Mouse (Mus musculus) adrenal gland, adult 2 months (tissue): ENCODE data around the gene Pf4. TPM values are rescaled to one million over a fixed set of nuclear protein-coding genes. Genes with fewer than 3 reads are reported as not detected.

Experiments used
- DNase-seq: peaks from one replicate; pipeline ENCODE4 v3.0.0; 2021
- long read RNA-seq: library from polyadenylated mRNA; stranded (forward); transcript quantifications from one replicate; pipeline ENCODE4 v2.0.0, GENCODE M21; 2021
- polyA plus RNA-seq: library from polyadenylated mRNA; depleted of rRNA; stranded (reverse); fragments of >200 nt; gene quantifications from 2 replicates; pipeline ENCODE4 v1.2.3, GENCODE M21; 2012; rRNA removed
- total RNA-seq, 2 experiments: library from RNA; stranded (reverse); gene quantifications; 2 replicates each; pipeline ENCODE4 v1.2.3; 2021

Gene Pf4
- 10 to 100 TPM in 1 of 2 experiments, 1 to 10 TPM in 1; 9.5 to 17.8 TPM for total RNA-seq
- 9.5 and 17.9 TPM in 2 replicates for polyA plus RNA-seq
- long read RNA-seq, transcript Pf4-201 (3 exons, 588 nt) = major isoform, 9 of 9 reads
- long read RNA-seq, partial matches to known transcripts = 0 of 9 reads
- long read RNA-seq, other reads (novel, unspliced or antisense) = 0 of 9 reads

GRCm38 (mm10) chr5:90771880-90772653 is at the start of gene Pf4:
Pf4 (plus strand) TSS chr5:90772435.
- peak; percentile 47 for DNase-seq

GRCm38 (mm10) chr5:90722656-90723055 is 49.6 kb upstream of the Pf4 start:
- DNase-seq = no peak

- DNase-seq = no peak
Observed at GRCm38 (mm10) chr5:90728254-90728653, 44.0 kb upstream of the Pf4 start.

- peak; percentile 3 for DNase-seq
Observed at GRCm38 (mm10) chr5:90731480-90731879, 40.8 kb upstream of the Pf4 start.

- peak; percentile 3 for DNase-seq
Observed at GRCm38 (mm10) chr5:90742029-90742428, 30.2 kb upstream of the Pf4 start.

GRCm38 (mm10) chr5:90753934-90754333 is 18.3 kb upstream of the Pf4 start:
- DNase-seq = no peak

GRCm38 (mm10) chr5:90758020-90758605 is 14.1 kb upstream of the Pf4 start:
- DNase-seq = no peak

GRCm38 (mm10) chr5:90759077-90760065 is 12.9 kb upstream of the Pf4 start, which contains the start of gene Cxcl5:
Cxcl5 (plus strand) TSS chr5:90759360.
- no peak for DNase-seq

GRCm38 (mm10) chr5:90760303-90760702 is 11.9 kb upstream of the Pf4 start:
- DNase-seq = no peak

- DNase-seq = no peak
Observed at GRCm38 (mm10) chr5:90760844-90761243, 11.4 kb upstream of the Pf4 start.

GRCm38 (mm10) chr5:90761834-90762233 is 10.4 kb upstream of the Pf4 start:
- no peak for DNase-seq

- no peak for DNase-seq
Observed at GRCm38 (mm10) chr5:90763912-90764665, 8.1 kb upstream of the Pf4 start.

- DNase-seq = no peak
Observed at GRCm38 (mm10) chr5:90765821-90766606, 6.2 kb upstream of the Pf4 start.

GRCm38 (mm10) chr5:90768218-90768617 is 4.0 kb upstream of the Pf4 start, which contains the start of gene Ppbp:
Ppbp (plus strand) TSS chr5:90768518.
- DNase-seq = no peak

GRCm38 (mm10) chr5:90771369-90771768 is 866 bp upstream of the Pf4 start:
- DNase-seq = no peak

- DNase-seq = no peak
Observed at GRCm38 (mm10) chr5:90775562-90775961, 3.3 kb downstream of the Pf4 start.

- DNase-seq = no peak
Observed at GRCm38 (mm10) chr5:90777621-90778020, 5.4 kb downstream of the Pf4 start.

GRCm38 (mm10) chr5:90778856-90779255 is 6.6 kb downstream of the Pf4 start:
- no peak for DNase-seq

GRCm38 (mm10) chr5:90783697-90784096 is 11.5 kb downstream of the Pf4 start:
- DNase-seq = no peak
